Mouse (Mus musculus): ENCODE data around the gene Hoxc9.

GRCm38 (mm10) chr15:102953561-102953960 is 22.7 kb upstream of the Hoxc9 start:
- no peak for TF ChIP-seq CTCF (conservative IDR thresholded peaks at IDR 0.05; ENCODE audit: insufficient read depth, insufficient read length, low read depth, low read length)
- no peak for TF ChIP-seq POLR2A (IDR thresholded peaks at IDR 0.05; ENCODE audit: low read depth, low read length)
